Mouse (Mus musculus): ENCODE results near the gene Batf.

Gene Batf

DNA sequence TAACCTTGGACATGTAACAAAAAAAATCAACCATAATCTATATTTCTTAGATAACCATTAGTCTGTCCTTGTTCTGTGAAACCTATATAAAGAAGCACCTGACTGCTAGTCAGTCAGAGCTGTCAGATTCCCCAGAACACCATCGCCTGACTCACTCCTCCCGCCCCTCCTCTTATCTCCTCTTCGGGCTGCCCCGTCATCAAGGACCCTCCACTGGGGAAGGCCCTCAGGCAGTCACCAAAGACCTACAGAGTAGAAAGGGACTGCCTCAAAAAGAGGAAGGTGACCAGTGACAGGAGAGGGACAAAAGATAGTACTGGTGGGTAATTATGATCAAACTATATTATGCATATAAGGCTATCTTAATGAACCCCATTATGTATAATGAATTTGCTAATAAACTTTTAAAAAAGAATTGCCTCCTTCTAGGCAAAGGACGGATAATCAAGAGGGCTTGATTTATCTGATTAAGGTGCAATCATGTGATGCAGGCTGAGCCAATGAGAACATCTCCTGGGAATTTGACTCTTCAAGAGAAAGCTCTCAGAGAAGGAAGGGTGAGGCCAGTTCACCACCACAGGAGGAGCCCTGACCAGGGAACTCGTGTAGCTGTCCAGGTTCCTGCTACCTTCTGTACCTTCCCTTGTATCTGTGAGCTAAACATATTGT lies 40.4 kb downstream of the Batf start:
- no peak for DNase-seq (ENCODE audit: low read depth, low spot score)

- DNase-seq (ENCODE audit: low read depth, low spot score) = no peak
Observed at GRCm38 (mm10) chr12:85728181-85728580, 41.7 kb downstream of the Batf start.

- DNase-seq (ENCODE audit: low read depth, low spot score) = peak; percentile 76
Observed at GRCm38 (mm10) chr12:85729022-85729944, 42.8 kb downstream of the Batf start.

DNA sequence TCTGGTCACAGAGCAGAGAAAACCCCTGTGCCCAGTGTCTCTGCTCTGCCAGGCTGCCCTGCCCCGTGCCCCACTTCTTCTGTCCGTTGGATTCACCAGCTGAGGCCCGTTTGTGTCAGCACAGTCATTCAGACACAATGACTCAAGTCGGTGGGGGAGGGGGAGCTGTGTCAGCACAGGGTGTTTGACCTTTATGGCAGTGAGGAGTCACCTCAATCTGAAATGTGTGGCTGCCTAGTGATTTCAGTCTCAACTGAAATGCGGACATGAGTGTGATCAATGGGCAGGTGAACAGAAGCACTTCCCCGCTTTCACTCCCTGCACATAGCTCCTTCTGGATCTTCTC lies 43.4 kb downstream of the Batf start:
- no peak for DNase-seq (ENCODE audit: low read depth, low spot score)

DNA sequence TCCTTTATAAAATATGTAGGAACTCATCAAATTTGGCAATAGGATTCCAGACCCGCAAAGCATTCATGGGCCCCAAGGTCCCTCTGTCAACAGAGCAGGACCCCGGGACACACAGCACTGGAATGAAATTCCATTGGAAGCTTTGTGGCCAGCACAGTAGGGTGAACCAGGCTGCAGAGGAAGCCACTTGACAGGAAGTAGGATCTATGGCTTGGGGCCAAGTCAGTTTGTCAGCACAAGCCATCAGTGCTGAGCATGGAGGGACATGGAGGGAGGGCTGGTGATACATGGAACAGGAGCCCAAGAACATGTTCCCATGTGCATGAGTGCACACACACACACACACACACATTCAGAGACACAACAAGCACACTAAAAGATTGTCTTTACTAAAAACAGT lies 49.7 kb downstream of the Batf start:
- peak; percentile 31 for DNase-seq (ENCODE audit: low read depth, low spot score)

DNA sequence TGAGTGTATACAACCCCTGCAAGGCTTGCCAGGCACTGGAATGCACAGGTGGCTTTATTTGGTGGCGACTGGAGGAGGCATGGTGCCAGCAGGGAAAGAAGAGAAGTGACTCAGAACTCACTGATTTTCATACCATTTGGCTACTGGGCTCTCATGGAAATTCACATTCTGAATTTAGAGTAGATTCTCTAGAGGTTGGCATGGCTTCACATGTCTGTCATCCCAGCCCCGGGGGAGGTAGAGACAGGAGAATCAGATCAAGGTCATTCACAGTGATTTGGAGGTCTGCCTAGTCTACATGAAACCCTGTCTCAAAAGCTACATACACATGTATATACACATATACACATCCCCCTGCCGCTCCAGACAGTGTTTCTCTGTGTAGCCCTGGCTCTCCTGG lies 50.5 kb downstream of the Batf start:
- DNase-seq (ENCODE audit: low read depth, low spot score) = peak; percentile 38

- DNase-seq (ENCODE audit: low read depth, low spot score) = peak; percentile 76
Observed at GRCm38 (mm10) chr12:85745827-85746695, 59.6 kb downstream of the Batf start, which contains the start of gene Flvcr2. Flvcr2 (plus strand) TSS chr12:85746539.

DNA sequence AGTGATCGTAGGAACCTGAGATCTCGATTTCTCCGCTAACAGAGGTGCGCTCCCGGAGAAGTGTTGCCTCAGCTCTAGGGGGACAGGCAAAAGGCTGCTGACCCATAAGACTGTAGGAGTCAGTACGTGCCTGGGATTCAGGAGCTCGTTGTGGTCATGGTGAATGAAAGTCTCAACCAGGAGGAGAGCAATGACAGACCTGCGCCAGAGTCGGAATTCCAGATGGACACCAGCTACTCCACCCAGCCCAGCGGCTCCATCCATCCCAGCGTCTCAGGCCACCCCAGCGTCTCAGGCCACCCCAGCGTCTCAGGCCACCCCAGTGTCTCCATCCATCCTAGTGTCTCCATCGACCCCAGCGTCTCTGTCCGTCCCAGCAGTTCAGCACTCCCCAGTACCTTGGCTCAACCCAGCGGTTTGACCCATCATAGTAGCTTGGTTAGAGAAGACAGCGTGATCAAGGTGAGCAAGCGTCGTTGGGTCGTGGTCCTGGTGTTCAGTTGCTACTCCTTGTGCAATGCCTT lies 60.3 kb downstream of the Batf start:
- DNase-seq (ENCODE audit: low read depth, low spot score) = no peak

DNA sequence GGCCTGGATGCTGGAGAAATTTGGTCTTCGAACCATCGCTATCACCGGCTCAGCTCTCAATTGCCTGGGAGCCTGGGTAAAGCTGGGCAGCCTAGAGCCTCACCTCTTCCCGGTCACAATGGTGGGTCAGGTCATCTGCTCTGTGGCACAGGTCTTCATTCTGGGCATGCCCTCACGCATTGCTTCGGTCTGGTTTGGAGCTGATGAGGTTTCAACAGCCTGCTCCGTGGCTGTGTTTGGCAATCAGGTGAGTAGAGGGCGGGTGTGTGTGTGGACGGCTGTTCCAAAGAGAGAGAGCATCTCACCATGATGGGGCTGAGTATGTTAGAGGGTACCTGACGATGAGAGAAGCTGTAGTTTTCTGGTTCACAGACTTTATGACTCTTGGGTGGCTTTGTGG lies 60.9 kb downstream of the Batf start:
- DNase-seq (ENCODE audit: low read depth, low spot score) = no peak

GRCm38 (mm10) chr12:85749861-85750260 lies 63.4 kb downstream of the Batf start:
- DNase-seq (ENCODE audit: low read depth, low spot score) = no peak

- DNase-seq (ENCODE audit: low read depth, low spot score) = no peak
Observed at GRCm38 (mm10) chr12:85752116-85752515, 65.6 kb downstream of the Batf start.

GRCm38 (mm10) chr12:85753223-85753622 lies 66.8 kb downstream of the Batf start:
- DNase-seq (ENCODE audit: low read depth, low spot score) = no peak

GRCm38 (mm10) chr12:85754611-85755265 lies 68.3 kb downstream of the Batf start:
- DNase-seq (ENCODE audit: low read depth, low spot score) = no peak

GRCm38 (mm10) chr12:85756455-85756854 lies 70.0 kb downstream of the Batf start:
- no peak for DNase-seq (ENCODE audit: low read depth, low spot score)

- DNase-seq (ENCODE audit: low read depth, low spot score) = no peak
Observed at GRCm38 (mm10) chr12:85757074-85757473, 70.6 kb downstream of the Batf start.

Measured in 3T3-L1 (cell line).